Mouse (Mus musculus) MEL (cell line): ENCODE data around the gene Prkaa1. TPM values are rescaled to one million over a fixed set of nuclear protein-coding genes. Genes with fewer than 3 reads are reported as not detected.
A peak's percentile ranks its signal among the peaks of the same experiment; 100 is the strongest.

Experiments
- DNase-seq: peaks from one replicate; pipeline ENCODE4 v3.0.0; 2011; ENCODE audit warnings: low read depth, low spot score
- H3K27ac ChIP-seq: 2 replicates; pipeline ENCODE4 v1.5.1; 2012; ENCODE audit warnings: low read depth, mild to moderate bottlenecking, control low read depth, low read length, moderate library complexity; ENCODE audit not compliant: control insufficient read depth
- H3K27me3 ChIP-seq, 2 experiments: fragments of 150-350 bp in 1 of 2; sonication (generic) in 1 of 2; 2 replicates each; pipeline ENCODE4 v1.6.1; 2012; ENCODE audit warnings: low read length in 2 of 2, mild to moderate bottlenecking in 2 of 2, improper control_type of control experiment in 1 of 2, moderate library complexity in 1 of 2; ENCODE audit not compliant: insufficient read depth in 2 of 2, control insufficient read depth in 1 of 2
- H3K36me3 ChIP-seq, 2 experiments: 2 replicates each; pipeline ENCODE4 v1.6.1; 2012 to 2014; ENCODE audit warnings: low read length in 2 of 2, improper control_type of control experiment in 1 of 2, inconsistent platforms in 1 of 2, mild to moderate bottlenecking in 1 of 2; ENCODE audit not compliant: insufficient read depth in 2 of 2, control insufficient read depth in 1 of 2
- H3K4me1 ChIP-seq, 2 experiments: fragments of 150-350 bp in 1 of 2; sonication (generic) in 1 of 2; 2 replicates each; pipeline ENCODE4 v1.6.1; 2012; ENCODE audit warnings: low read length in 2 of 2, improper control_type of control experiment in 1 of 2, mild to moderate bottlenecking in 1 of 2; ENCODE audit not compliant: insufficient read depth in 2 of 2, control insufficient read depth in 1 of 2
- H3K4me3 ChIP-seq, 2 experiments: fragments of 150-350 bp in 1 of 2; sonication (generic) in 1 of 2; 2 replicates each; pipeline ENCODE4 v1.5.1; 2012; ENCODE audit warnings: low read depth in 2 of 2, low read length in 2 of 2, mild to moderate bottlenecking in 2 of 2, moderate library complexity in 2 of 2, control low read depth in 1 of 2, improper control_type of control experiment in 1 of 2; ENCODE audit not compliant: control insufficient read depth in 1 of 2, insufficient read depth in 1 of 2
- H3K79me2 ChIP-seq: 2 replicates; pipeline ENCODE4 v1.6.1; 2012; ENCODE audit warnings: mild to moderate bottlenecking, low read length, moderate library complexity; ENCODE audit not compliant: control insufficient read depth, poor library complexity, insufficient read depth
- H3K9ac ChIP-seq: 2 replicates; pipeline ENCODE4 v1.6.1; 2012; ENCODE audit warnings: low read depth, mild to moderate bottlenecking, control low read depth, low read length, moderate library complexity; ENCODE audit not compliant: control insufficient read depth, poor library complexity, severe bottlenecking
- H3K9me3 ChIP-seq: fragments of 150-350 bp; sonication (generic); replicated peaks from 2 replicates; pipeline ENCODE4 v1.6.1; 2012; ENCODE audit warnings: mild to moderate bottlenecking, low read length, improper control_type of control experiment, moderate library complexity; ENCODE audit not compliant: insufficient read depth
- CTCF ChIP-seq, 3 experiments: IDR thresholded peaks in 2 of 3; conservative IDR thresholded peaks in 1 of 3; 2 replicates each; pipeline ENCODE4 v1.5.1; 2011 to 2012; ENCODE audit warnings: low read length in 3 of 3, low read depth in 2 of 3, mild to moderate bottlenecking in 2 of 3, improper control_type of control experiment in 1 of 3, inconsistent platforms in 1 of 3, mixed read lengths in 1 of 3, moderate library complexity in 1 of 3; ENCODE audit not compliant: control insufficient read depth in 1 of 3, insufficient read depth in 1 of 3, poor library complexity in 1 of 3, severe bottlenecking in 1 of 3
- EP300 ChIP-seq, 2 experiments: IDR thresholded peaks; 2 replicates each; pipeline ENCODE4 v1.6.1; 2011; ENCODE audit warnings: improper control_type of control experiment in 2 of 2, low read length in 2 of 2, low read depth in 1 of 2, mild to moderate bottlenecking in 1 of 2
- GABPA ChIP-seq: IDR thresholded peaks from 2 replicates; pipeline ENCODE4 v1.6.1; 2012; ENCODE audit warnings: low read depth, mild to moderate bottlenecking, inconsistent platforms, low read length, improper control_type of control experiment, moderate library complexity
- GATA1 ChIP-seq: IDR thresholded peaks from 2 replicates; pipeline ENCODE4 v1.6.1; 2011; ENCODE audit warnings: low read depth, low read length, improper control_type of control experiment
- HCFC1 ChIP-seq: IDR thresholded peaks from 2 replicates; pipeline ENCODE4 v1.6.1; 2012; ENCODE audit warnings: low read depth, mild to moderate bottlenecking, inconsistent platforms, low read length, improper control_type of control experiment, moderate library complexity
- KAT2A ChIP-seq: conservative IDR thresholded peaks from 2 replicates; pipeline ENCODE4 v1.6.1; 2012; ENCODE audit warnings: low read depth, low read length, improper control_type of control experiment, inconsistent platforms
- MAFK ChIP-seq: IDR thresholded peaks from 2 replicates; pipeline ENCODE4 v1.6.1; 2011; ENCODE audit warnings: low read depth, mild to moderate bottlenecking, low read length, improper control_type of control experiment, borderline replicate concordance
- MEF2A ChIP-seq: IDR thresholded peaks from 2 replicates; pipeline ENCODE4 v1.6.1; 2014; ENCODE audit warnings: low read depth, mild to moderate bottlenecking, inconsistent platforms, low read length, improper control_type of control experiment; ENCODE audit not compliant: poor library complexity, insufficient replicate concordance, severe bottlenecking; ENCODE audit errors: extremely low read depth
- MXI1 ChIP-seq: IDR thresholded peaks from 2 replicates; pipeline ENCODE4 v1.6.1; 2011; ENCODE audit warnings: mild to moderate bottlenecking, low read depth, low read length, improper control_type of control experiment
- NRF1 ChIP-seq: IDR thresholded peaks from 2 replicates; pipeline ENCODE4 v1.6.1; 2014; ENCODE audit warnings: low read depth, mild to moderate bottlenecking, inconsistent platforms, low read length, improper control_type of control experiment, moderate library complexity; ENCODE audit not compliant: poor library complexity, insufficient read depth, severe bottlenecking
- POLR2A ChIP-seq, 2 experiments: IDR thresholded peaks; 2 replicates each; pipeline ENCODE4 v1.6.1; 2011 to 2012; ENCODE audit warnings: low read length in 2 of 2, mild to moderate bottlenecking in 2 of 2, control low read depth in 1 of 2, improper control_type of control experiment in 1 of 2, low read depth in 1 of 2, moderate library complexity in 1 of 2; ENCODE audit not compliant: control insufficient read depth in 1 of 2, insufficient read depth in 1 of 2, poor library complexity in 1 of 2
- POLR2AphosphoS5 ChIP-seq: IDR thresholded peaks from 2 replicates; pipeline ENCODE4 v1.6.1; 2012; ENCODE audit warnings: low read depth, borderline replicate concordance, mild to moderate bottlenecking, inconsistent platforms, low read length, moderate library complexity, mixed read lengths
- RCOR1 ChIP-seq: IDR thresholded peaks from 2 replicates; pipeline ENCODE4 v1.6.1; 2012; ENCODE audit warnings: low read depth, mild to moderate bottlenecking, inconsistent platforms, low read length, improper control_type of control experiment
- SIN3A ChIP-seq: IDR thresholded peaks from 2 replicates; pipeline ENCODE4 v1.6.1; 2012; ENCODE audit warnings: low read length, improper control_type of control experiment, inconsistent platforms
- SMC3 ChIP-seq: IDR thresholded peaks from 2 replicates; pipeline ENCODE4 v1.6.1; 2011; ENCODE audit warnings: low read depth, low read length, improper control_type of control experiment
- TBP ChIP-seq: IDR thresholded peaks from 2 replicates; pipeline ENCODE4 v1.8.0; 2011; ENCODE audit warnings: low read depth, low read length, improper control_type of control experiment
- TCF12 ChIP-seq: IDR thresholded peaks from 2 replicates; pipeline ENCODE4 v1.6.1; 2014; ENCODE audit warnings: low read depth, mild to moderate bottlenecking, inconsistent platforms, low read length, improper control_type of control experiment, moderate library complexity
- USF1 ChIP-seq: IDR thresholded peaks from 2 replicates; pipeline ENCODE4 v1.6.1; 2014; ENCODE audit warnings: low read depth, mild to moderate bottlenecking, inconsistent platforms, low read length, improper control_type of control experiment, moderate library complexity
- USF2 ChIP-seq, 2 experiments: IDR thresholded peaks; 2 replicates each; pipeline ENCODE4 v1.6.1; 2011 to 2012; ENCODE audit warnings: improper control_type of control experiment in 2 of 2, low read length in 2 of 2, borderline replicate concordance in 1 of 2, inconsistent platforms in 1 of 2, low read depth in 1 of 2, mild to moderate bottlenecking in 1 of 2; ENCODE audit not compliant: insufficient read depth in 1 of 2
- ZC3H11A ChIP-seq: IDR thresholded peaks from 2 replicates; pipeline ENCODE4 v1.6.1; 2012; ENCODE audit warnings: low read depth, mild to moderate bottlenecking, inconsistent platforms, low read length, improper control_type of control experiment
- ZMIZ1 ChIP-seq: IDR thresholded peaks from 2 replicates; pipeline ENCODE4 v1.6.1; 2012; ENCODE audit warnings: low read depth, mild to moderate bottlenecking, inconsistent platforms, low read length, improper control_type of control experiment, moderate library complexity
- polyA plus RNA-seq, 2 experiments: library from polyadenylated mRNA; stranded (reverse) in 1 of 2; unstranded in 1 of 2; fragments of >175 nt in 1 of 2; fragments of >200 nt in 1 of 2; gene quantifications; 2 replicates each; pipeline versions ENCODE4 v1.2.1 to v1.2.4; 2012; ENCODE audit warnings: low replicate concordance in 2 of 2, low read depth in 1 of 2; ENCODE audit not compliant: insufficient read length in 2 of 2, insufficient read depth in 1 of 2, missing spikeins in 1 of 2
- total RNA-seq: library from RNA; depleted of rRNA; stranded (reverse); fragments of 300-350 nt; gene quantifications from 2 replicates; pipeline ENCODE4 v1.2.3, GENCODE M21; 2012

Prkaa1 gene
- total and polyA plus RNA-seq, 3 experiments = 18.3 to 23.0 TPM; not detected in 1

GRCm38 (mm10) chr15:5097376-5097775, 46.3 kb upstream of the Prkaa1 start:
- no peak overlapping the region for H3K27ac ChIP-seq
- TF ChIP-seq SIN3A (no peak), TBP (no peak), GATA1 (peak; percentile 75), EP300 (IDR thresholded peaks at IDR 0.05; ENCODE audit: low read depth in 1 of 2, low read length in 2 of 2) (peak; percentile 69 to 75), TCF12 (peak; percentile 75), ZC3H11A (no peak), POLR2A (IDR thresholded peaks at IDR 0.05; ENCODE audit: control insufficient read depth in 1 of 2, insufficient read depth in 1 of 2, low read depth in 1 of 2, low read length in 2 of 2, poor library complexity in 1 of 2) (no peak), ZMIZ1 (no peak), USF1 (no peak), NRF1 (no peak), MEF2A (no peak), RCOR1 (peak; percentile 67; the same call in 1 of the 2 replicates)

GRCm38 (mm10) chr15:5102312-5102711, 41.3 kb upstream of the Prkaa1 start:
- no peaks in the 10 kb centered on the region for H3K36me3 ChIP-seq
- no peaks in the 10 kb centered on the region for H3K27me3 ChIP-seq
- TF ChIP-seq TCF12 (no peak), USF2 (IDR thresholded peaks at IDR 0.05; ENCODE audit: borderline replicate concordance in 1 of 2, insufficient read depth in 1 of 2, low read depth in 1 of 2, low read length in 2 of 2) (no peak), NRF1 (no peak), SMC3 (no peak), MAFK (no peak), MXI1 (no peak), POLR2A (IDR thresholded peaks at IDR 0.05; ENCODE audit: control insufficient read depth in 1 of 2, insufficient read depth in 1 of 2, low read depth in 1 of 2, low read length in 2 of 2, poor library complexity in 1 of 2) (no peak), MEF2A (no peak), KAT2A (no peak), GABPA (no peak), CTCF (IDR thresholded peaks at IDR 0.05 in 2 of 3, conservative IDR thresholded peaks at IDR 0.05 in 1 of 3; ENCODE audit: control insufficient read depth in 1 of 3, insufficient read depth in 1 of 3, low read depth in 2 of 3, low read length in 3 of 3, poor library complexity in 1 of 3, severe bottlenecking in 1 of 3) (no peak), HCFC1 (no peak), POLR2AphosphoS5 (no peak)
- no peaks in the 10 kb centered on the region for H3K9me3 ChIP-seq
- no peak overlapping the region for H3K4me3 ChIP-seq
- no peak overlapping the region for H3K27ac ChIP-seq
- H3K9ac ChIP-seq = no peak overlapping the region
- DNase-seq = no peak
- no peaks in the 10 kb centered on the region for H3K4me1 ChIP-seq
- no peaks in the 10 kb centered on the region for H3K79me2 ChIP-seq

More at GRCm38 (mm10) chr15:5097376-5097775, 46.3 kb upstream of the Prkaa1 start:
- no peak overlapping the region for H3K4me3 ChIP-seq
- H3K9ac ChIP-seq = no peak overlapping the region
- no peaks in the 10 kb centered on the region for H3K79me2 ChIP-seq
- H3K9me3 ChIP-seq = no peaks in the 10 kb centered on the region
- no peaks in the 10 kb centered on the region for H3K27me3 ChIP-seq
- H3K36me3 ChIP-seq = no peaks in the 10 kb centered on the region
- H3K4me1 ChIP-seq = no peaks in the 10 kb centered on the region
- peak; percentile 34 for DNase-seq
